Mouse (Mus musculus) kidney, adult 9 months (tissue): ENCODE results near the gene Hdgfl1.

Experiments
- DNase-seq: peaks from one replicate; pipeline ENCODE4 v3.0.0; 2022

Gene Hdgfl1

GRCm38 (mm10) chr13:26769955-26770354 is at the start of gene Hdgfl1:
Gene Hdgfl1, minus strand, starts transcription at chr13:26770165.
- no peak for DNase-seq

- DNase-seq = no peak
Measured at GRCm38 (mm10) chr13:26795460-26795859, 25.5 kb upstream of the Hdgfl1 start.

- no peak for DNase-seq
Measured at GRCm38 (mm10) chr13:26769424-26769823, 541 bp downstream of the Hdgfl1 start.

GRCm38 (mm10) chr13:26761966-26762803 is 7.8 kb downstream of the Hdgfl1 start:
- no peak for DNase-seq

- no peak for DNase-seq
Measured at GRCm38 (mm10) chr13:26752863-26753262, 17.1 kb downstream of the Hdgfl1 start.

- no peak for DNase-seq
Measured at GRCm38 (mm10) chr13:26752414-26752813, 17.6 kb downstream of the Hdgfl1 start.

- no peak for DNase-seq
Measured at GRCm38 (mm10) chr13:26745760-26746457, 24.1 kb downstream of the Hdgfl1 start.

GRCm38 (mm10) chr13:26745059-26745759 is 24.8 kb downstream of the Hdgfl1 start:
- no peak for DNase-seq

- no peak for DNase-seq
Measured at GRCm38 (mm10) chr13:26744068-26744467, 25.9 kb downstream of the Hdgfl1 start.

- no peak for DNase-seq
Measured at GRCm38 (mm10) chr13:26734981-26735380, 35.0 kb downstream of the Hdgfl1 start.

- DNase-seq = no peak
Measured at GRCm38 (mm10) chr13:26724250-26724649, 45.7 kb downstream of the Hdgfl1 start.

- no peak for DNase-seq
Measured at GRCm38 (mm10) chr13:26721333-26721732, 48.6 kb downstream of the Hdgfl1 start.

GRCm38 (mm10) chr13:26720917-26721316 is 49.0 kb downstream of the Hdgfl1 start:
- no peak for DNase-seq

GRCm38 (mm10) chr13:26719146-26719715 is 50.7 kb downstream of the Hdgfl1 start:
- DNase-seq = no peak
